Mouse (Mus musculus) spleen, postnatal 36 days (tissue): ENCODE data around the gene 3110082J24Rik.
"Not testable (repeated sequence)": the region's sequence is repeated elsewhere in the genome, so short reads cannot be mapped to it uniquely, and the experiment has no call there.

Experiments
- DNase-seq, 2 experiments: peaks; one replicate each; pipeline ENCODE4 v3.0.0; 2022; ENCODE audit warnings: low spot score in 2 of 2, mixed read lengths in 1 of 2

Gene 3110082J24Rik

DNA sequence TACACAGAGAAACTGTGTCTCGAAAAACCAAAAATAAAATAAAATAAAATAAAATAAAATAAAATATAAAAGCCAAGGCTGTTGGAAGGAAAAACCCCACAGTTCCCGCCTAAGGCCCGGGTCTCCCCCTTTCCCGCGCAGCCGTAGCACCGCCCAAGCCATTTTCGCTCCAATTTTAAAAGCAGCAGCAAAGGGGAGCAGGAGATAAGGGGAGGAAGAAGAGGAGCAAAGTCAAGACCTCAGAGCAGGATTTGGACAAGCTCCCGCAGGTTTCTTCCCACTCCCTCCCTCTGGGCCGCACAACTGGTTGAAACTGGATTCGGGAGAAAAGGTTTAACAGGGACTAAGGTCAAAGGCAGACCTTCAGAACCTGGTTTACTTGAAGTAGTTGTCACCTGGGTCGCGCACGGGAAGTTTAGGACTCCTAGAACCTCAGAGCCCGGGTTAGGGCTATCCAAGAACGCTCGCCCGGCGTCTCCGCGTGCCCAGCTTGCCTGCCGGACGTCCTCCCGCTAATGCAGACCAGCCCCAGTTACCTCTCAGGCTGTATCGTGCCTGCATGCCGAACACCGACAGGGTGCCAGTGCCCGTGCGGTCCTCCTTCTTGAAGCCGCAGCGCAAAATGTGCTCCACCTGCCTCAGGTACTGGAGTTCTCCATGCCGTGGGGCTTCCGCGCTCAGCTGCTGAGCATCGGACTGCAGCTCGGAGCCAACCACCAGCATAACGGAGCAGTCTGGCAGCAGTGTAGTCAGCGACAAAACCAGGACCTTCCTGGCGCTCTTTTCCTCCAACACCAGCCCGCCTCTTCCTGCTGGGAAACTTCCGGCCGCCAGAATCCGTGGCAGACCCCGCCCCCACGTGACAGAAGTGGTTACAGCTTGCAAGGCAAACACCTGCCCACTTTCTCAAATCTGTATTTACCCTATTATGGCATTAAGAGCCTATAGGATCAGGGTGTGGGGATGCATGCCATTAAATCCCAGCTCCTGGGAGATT is 32.8 kb downstream of the 3110082J24Rik start, which contains the start of gene Tyms:
Tyms (minus strand) TSS at position 793 of the 997 bp plus-strand sequence.
- DNase-seq: peak; percentile 63 to 69

DNA sequence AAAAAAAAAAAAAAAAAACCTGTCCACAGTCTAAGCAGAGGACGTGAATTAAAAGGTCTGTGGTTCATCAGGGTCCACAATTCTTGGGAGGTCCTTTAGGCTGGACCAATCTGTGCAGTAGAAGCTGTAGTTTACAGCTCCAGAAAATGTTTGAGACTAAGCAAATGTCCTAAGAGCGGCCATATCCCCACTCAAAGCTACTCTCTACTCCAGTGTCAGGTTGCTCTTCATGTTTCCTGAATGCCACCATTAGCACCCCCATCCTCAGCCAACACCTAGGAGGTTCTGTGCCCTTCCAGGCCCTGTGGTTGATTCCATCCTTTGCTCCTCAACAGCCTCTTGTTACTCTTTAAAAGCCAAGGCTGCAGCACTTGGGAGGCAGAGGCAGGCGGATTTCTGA is 33.5 kb downstream of the 3110082J24Rik start:
- no peak for DNase-seq

DNA sequence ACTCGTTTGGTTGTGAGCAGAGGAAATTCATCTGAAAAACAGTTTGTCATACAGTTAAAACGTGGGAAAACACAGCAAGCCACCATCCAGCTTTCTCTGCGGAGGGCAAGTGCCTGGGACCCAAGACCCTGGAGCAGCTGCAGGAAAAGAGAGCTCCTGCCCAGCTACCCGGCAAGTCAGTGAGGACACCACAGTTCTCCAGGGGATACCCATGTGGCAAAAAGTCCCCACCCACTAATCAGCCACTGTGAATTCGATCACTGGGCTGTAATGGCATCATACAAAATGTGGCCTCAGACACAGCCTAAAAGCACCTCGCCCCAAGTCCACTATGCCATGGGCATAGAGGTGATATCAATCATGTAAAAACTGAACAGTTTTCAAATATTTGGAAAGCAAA is 34.2 kb downstream of the 3110082J24Rik start:
- no peak for DNase-seq

GRCm38 (mm10) chr5:30067726-30068125 is 38.2 kb downstream of the 3110082J24Rik start:
- DNase-seq: no peak

DNA sequence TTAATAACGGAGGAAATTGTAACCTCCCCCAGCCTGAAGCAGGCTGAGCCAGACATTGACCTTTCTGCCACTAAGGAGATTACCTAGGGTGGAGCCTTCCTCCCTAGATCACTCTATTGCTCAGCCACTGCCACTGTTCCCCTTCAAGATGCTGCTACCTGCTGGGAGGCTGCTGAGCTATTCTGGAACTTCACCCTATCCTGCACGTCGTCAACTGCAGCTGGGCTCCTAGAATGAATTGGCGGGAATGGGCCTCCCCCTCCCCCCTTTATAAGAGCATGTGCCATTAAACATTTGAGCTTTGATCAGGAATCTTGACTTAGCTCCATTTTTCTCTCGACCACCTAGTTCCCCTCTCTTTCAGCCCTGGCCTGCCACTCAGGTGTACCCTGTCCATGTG is 46.3 kb downstream of the 3110082J24Rik start:
- not testable (repeated sequence) for DNase-seq

GRCm38 (mm10) chr5:30058216-30058731 is 47.6 kb downstream of the 3110082J24Rik start:
- DNase-seq: no peak
